Comparison of ENCODE assay signal across 23 mouse cellular contexts in the genomic region with DNA sequence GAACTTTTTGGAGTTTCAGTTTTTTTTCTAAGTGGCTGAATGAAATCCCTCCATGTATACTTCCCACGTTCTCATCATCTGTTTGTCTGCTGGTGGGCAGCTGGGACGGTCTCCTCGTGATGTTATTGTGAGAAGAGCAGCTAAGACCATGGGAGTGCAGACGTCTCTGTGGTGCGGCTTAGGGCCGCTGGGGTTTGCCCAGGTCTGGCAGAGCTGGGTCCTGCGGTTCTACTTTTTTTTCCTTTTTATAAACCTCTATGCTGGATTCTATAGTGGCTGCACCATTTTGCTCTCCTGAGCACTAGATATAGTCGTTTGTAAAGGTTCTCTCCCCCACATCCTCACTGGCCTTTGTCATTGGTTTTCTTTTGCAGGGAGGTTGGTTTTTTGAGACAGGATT. TPM values are rescaled to one million over a fixed set of nuclear protein-coding genes. Genes with fewer than 3 reads are reported as not detected.
A peak's percentile ranks its signal among the peaks of the same experiment; 100 is the strongest.
DNase-seq lines count a peak whose midpoint lies in the region; TF ChIP-seq lines count a peak whose summit lies in the region.
"Had no signal": no experiment of that assay in that cellular context is flagged by ENCODE, and none has a peak within 500 bp of the region (broad histone marks: within the 10 kb centered on the region; RNA-seq: fewer than 3 reads in every experiment).

No protein-coding gene starts in this region.

- H3K4me3 ChIP-seq in CH12.LX (replicated peaks in 1 of 3; ENCODE audit: low read depth in 2 of 3, low read length in 2 of 3, poor library complexity in 1 of 3) = no peak overlapping the region

- in situ Hi-C loops in CH12.LX (cut with MboI; ENCODE audit: low pct_ligation_motif_present, low pct_unique_long_range_greater_than_20kb, low sequenced_read_pairs) = no loop called here

- peak overlapping the region; percentile 8; the same call in 1 of the 2 replicates for H3K4me2 ChIP-seq in CH12.LX (ENCODE audit: insufficient read depth, low read depth, poor library complexity, severe bottlenecking)

- peaks cover 0 to 10% of the 10 kb centered on the region in 2 experiments; a peak in 1 of 4 replicates for H3K4me1 ChIP-seq in CH12.LX (ENCODE audit: control insufficient read depth in 1 of 2, insufficient read depth in 2 of 2)

- dilution Hi-C loops in CH12.LX (cut with MboI; ENCODE audit: extremely low pct_ligation_motif_present, extremely low pct_unique_long_range_greater_than_20kb, low sequenced_read_pairs) = no loop called here

- no peak for TF ChIP-seq RAD21 in CH12.LX (IDR thresholded peaks at IDR 0.05; ENCODE audit: low read depth, low read length)

- H3K79me2 ChIP-seq in CH12.LX (replicated peaks; ENCODE audit: control insufficient read depth, extremely low read depth, insufficient read depth, poor library complexity, severe bottlenecking) = no peaks in the 10 kb centered on the region

- TF ChIP-seq POLR2A in CH12.LX (IDR thresholded peaks at IDR 0.05; ENCODE audit: low read depth, low read length) = no peak

- H3K9ac ChIP-seq in CH12.LX (ENCODE audit: insufficient read depth, low read depth) = 0 out of 2 replicates have a peak overlapping the region, but pooled peaks have one; percentile 23

- H3K9me3 ChIP-seq in CH12.LX (replicated peaks; ENCODE audit: low read length) = no peaks in the 10 kb centered on the region
- H3K9me3 ChIP-seq: G1E had no signal

- DNase-seq in CH12.LX (ENCODE audit: extremely low read depth) = no peak
- no peak for DNase-seq in gastrocnemius, postnatal 4 days (ENCODE audit: low spot score in 2 of 2)
- DNase-seq: adrenal gland, adult 2 months; adrenal gland, adult 8-10 months; adrenal gland, postnatal 10 days; adrenal gland, postnatal 14 days; adrenal gland, postnatal 25 days; adrenal gland, postnatal 36 days; B cell, adult 2 months; cerebellum, adult 11 months; cerebellum, adult 11-12 months; cerebellum, adult 8-10 months had no signal

- no peak overlapping the region for H3K27ac ChIP-seq in CH12.LX (ENCODE audit: insufficient read depth, low read depth)

- H3K27me3 ChIP-seq in CH12.LX (replicated peaks) = peaks cover 54% of the 10 kb centered on the region

- no peak for TF ChIP-seq EP300 in CH12.LX (IDR thresholded peaks at IDR 0.05; ENCODE audit: low read length)

- 0 out of 4 replicates have a peak, but pooled peaks of 1 of the 2 experiments have one; percentile 2 for TF ChIP-seq CTCF in CH12.LX (conservative IDR thresholded peaks at IDR 0.05 in 1 of 2, IDR thresholded peaks at IDR 0.05 in 1 of 2; ENCODE audit: low read depth in 2 of 2, low read length in 2 of 2)

- H3K36me3 ChIP-seq in CH12.LX (replicated peaks in 1 of 2; ENCODE audit: control insufficient read depth in 1 of 2, insufficient read depth in 1 of 2, low read length in 1 of 2) = no peaks in the 10 kb centered on the region
- H3K36me3 ChIP-seq: G1E had no signal

TF ChIP-seq in CH12.LX, 34 proteins besides CTCF, POLR2A, EP300 and RAD21:
- peak; percentile 96 for TF ChIP-seq TBP (conservative IDR thresholded peaks at IDR 0.05; ENCODE audit: low read depth, low read length)
- TF ChIP-seq SMC3 (IDR thresholded peaks at IDR 0.05; ENCODE audit: low read depth, low read length) = no peak
- TF ChIP-seq UBTF (IDR thresholded peaks at IDR 0.05; ENCODE audit: low read depth, low read length) = peak; percentile 98
- no peak for TF ChIP-seq ELF1 (IDR thresholded peaks at IDR 0.05; ENCODE audit: low read depth, low read length)
- TF ChIP-seq ZNF384 (IDR thresholded peaks at IDR 0.05; ENCODE audit: low read depth, low read length) = no peak

RNA-seq across cellular contexts. Expression of gene Ifnl2, which starts 1.2 kb away (rescaled TPM):
- total RNA-seq in CH12.LX (2012; rRNA removed) (not detected in 2 replicates), CH12.LX (2014; rRNA removed) (not detected in 2 replicates)
- polyA plus RNA-seq in CH12.LX (2012; ENCODE audit: insufficient read length, low read depth) = not detected in 2 replicates
- total RNA-seq in gastrocnemius, postnatal 4 days (2021) = not detected
- total RNA-seq: adrenal gland, adult 18-20 months; adrenal gland, adult 2 months; adrenal gland, postnatal 10 days; adrenal gland, postnatal 14 days; adrenal gland, postnatal 25 days; adrenal gland, postnatal 36 days; adrenal gland, postnatal 4 days; ES-E14; MEL had no signal
- polyA plus RNA-seq: activated CD4-positive, CD25-positive, alpha-beta regulatory T cell, adult 4 months; brain, embryonic 14.5 days; C2C12; CD4-positive, CD25-positive, alpha-beta regulatory T cell, adult 4 months; cerebellum, adult 2 months; G1E; Patski had no signal

RNA-seq across cellular contexts. Expression of gene Ifnl3, which starts 11.2 kb away (rescaled TPM):
- total RNA-seq in CH12.LX (2012; rRNA removed) (not detected in 2 replicates), CH12.LX (2014; rRNA removed) (not detected in 2 replicates)
- polyA plus RNA-seq in CH12.LX (2012; ENCODE audit: insufficient read length, low read depth) = not detected in 2 replicates
- total RNA-seq in gastrocnemius, postnatal 4 days (2021) = not detected
- total RNA-seq: adrenal gland, adult 18-20 months; adrenal gland, adult 2 months; adrenal gland, adult 8-10 months; adrenal gland, postnatal 10 days; adrenal gland, postnatal 14 days; adrenal gland, postnatal 25 days; adrenal gland, postnatal 36 days; adrenal gland, postnatal 4 days; ES-E14; G1E; MEL had no signal
- polyA plus RNA-seq: activated CD4-positive, CD25-positive, alpha-beta regulatory T cell, adult 4 months; brain, embryonic 14.5 days; C2C12; CD4-positive, CD25-positive, alpha-beta regulatory T cell, adult 4 months; cerebellum, adult 2 months; G1E; Patski had no signal

RNA-seq across cellular contexts. Expression of gene Sycn, which starts 29.2 kb away (rescaled TPM):
- total RNA-seq in CH12.LX (2012; rRNA removed) = not detected in 2 replicates
- not detected in 2 replicates for total RNA-seq in CH12.LX (2014; rRNA removed)
- not detected in 2 replicates for polyA plus RNA-seq in CH12.LX (2012; ENCODE audit: insufficient read length, low read depth)
- total RNA-seq in gastrocnemius, postnatal 4 days (2021) = not detected
- total RNA-seq: adrenal gland, adult 18-20 months; adrenal gland, adult 2 months; adrenal gland, adult 8-10 months; adrenal gland, postnatal 10 days; adrenal gland, postnatal 14 days; adrenal gland, postnatal 25 days; adrenal gland, postnatal 36 days; ES-E14; G1E; MEL had no signal
- polyA plus RNA-seq: activated CD4-positive, CD25-positive, alpha-beta regulatory T cell, adult 4 months; brain, embryonic 14.5 days; C2C12; CD4-positive, CD25-positive, alpha-beta regulatory T cell, adult 4 months; cerebellum, adult 2 months; G1E; Patski had no signal

RNA-seq across cellular contexts. Expression of gene Nccrp1, which starts 35.6 kb away (rescaled TPM):
- total RNA-seq in CH12.LX (2012; rRNA removed) (not detected in 2 replicates), CH12.LX (2014; rRNA removed) (not detected in 2 replicates)
- polyA plus RNA-seq in CH12.LX (2012; ENCODE audit: insufficient read length, low read depth) = not detected in 2 replicates
- not detected for total RNA-seq in gastrocnemius, postnatal 4 days (2021)
- total RNA-seq: adrenal gland, adult 18-20 months; adrenal gland, adult 2 months; adrenal gland, adult 8-10 months; adrenal gland, postnatal 10 days; adrenal gland, postnatal 14 days; adrenal gland, postnatal 25 days; adrenal gland, postnatal 4 days; G1E; MEL had no signal
- polyA plus RNA-seq: activated CD4-positive, CD25-positive, alpha-beta regulatory T cell, adult 4 months; C2C12; CD4-positive, CD25-positive, alpha-beta regulatory T cell, adult 4 months; Patski had no signal

RNA-seq across cellular contexts. Expression of gene Lrfn1, which starts 59.7 kb away (rescaled TPM):
- total RNA-seq in CH12.LX (2012; rRNA removed) (1.9 and 2.7 TPM in 2 replicates), CH12.LX (2014; rRNA removed) (0.31 and 0.67 TPM in 2 replicates)
- 0.99 and 1.00 TPM in 2 replicates for polyA plus RNA-seq in CH12.LX (2012; ENCODE audit: insufficient read length, low read depth)
- 1 to 10 TPM; 3.3 to 3.6 TPM for total RNA-seq in gastrocnemius, postnatal 4 days (2021)
- polyA plus RNA-seq: activated CD4-positive, CD25-positive, alpha-beta regulatory T cell, adult 4 months; C2C12; CD4-positive, CD25-positive, alpha-beta regulatory T cell, adult 4 months had no signal
